ENCODE assay signal across 15 mouse cellular contexts in the genomic region with DNA sequence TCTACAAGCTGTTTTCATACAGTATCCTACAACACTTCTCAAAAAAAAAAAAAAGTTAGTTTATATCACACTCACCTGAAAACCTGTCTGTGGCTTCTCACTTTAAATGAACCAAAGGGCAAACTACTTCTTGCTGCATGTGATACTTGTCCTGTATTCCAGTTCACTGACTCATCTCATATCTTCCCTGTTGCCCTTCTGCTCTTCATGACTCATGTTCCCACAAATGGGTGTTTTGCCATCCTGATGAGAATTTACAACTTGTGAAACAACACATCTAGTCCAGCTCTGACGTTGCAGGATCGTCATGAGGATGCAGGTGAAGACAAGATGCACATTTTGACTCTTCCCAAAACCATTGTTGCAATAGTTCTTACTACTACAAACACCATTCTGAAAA.
"Had no signal": no experiment of that assay in that cellular context is flagged by ENCODE, and none has a peak within 500 bp of the region (broad histone marks: within the 10 kb centered on the region; RNA-seq: fewer than 3 reads in every experiment).

No protein-coding gene starts in this region.

- H3K4me1 ChIP-seq: limb, embryonic 15.5 days; liver, embryonic 12.5 days; midbrain, embryonic 13.5 days; neural tube, embryonic 15.5 days; stomach, embryonic 15.5 days had no signal

- H3K27ac ChIP-seq: kidney, postnatal 0 days; limb, embryonic 15.5 days; liver, embryonic 12.5 days; macrophage; midbrain, embryonic 13.5 days; neural tube, embryonic 15.5 days; stomach, embryonic 15.5 days had no signal

- H3K4me3 ChIP-seq: limb, embryonic 15.5 days; liver, embryonic 12.5 days; midbrain, embryonic 13.5 days; neural tube, embryonic 15.5 days; stomach, embryonic 15.5 days had no signal

- DNase-seq: kidney, adult 8-10 months; kidney, postnatal 36 days; layer of hippocampus, adult 9-11 months; layer of hippocampus, postnatal 36 days; lung, embryonic 14.5 days; lung, postnatal 10 days; right cerebral cortex, postnatal 4 days; thymus, postnatal 36 days had no signal

- H3K36me3 ChIP-seq: limb, embryonic 15.5 days; liver, embryonic 12.5 days; midbrain, embryonic 13.5 days; neural tube, embryonic 15.5 days; stomach, embryonic 15.5 days had no signal

- H3K9me3 ChIP-seq: limb, embryonic 15.5 days; liver, embryonic 12.5 days; midbrain, embryonic 13.5 days; neural tube, embryonic 15.5 days; stomach, embryonic 15.5 days had no signal

- H3K4me2 ChIP-seq: limb, embryonic 15.5 days; liver, embryonic 12.5 days; lung, embryonic 14.5 days; midbrain, embryonic 13.5 days; neural tube, embryonic 15.5 days; stomach, embryonic 15.5 days had no signal

- H3K27me3 ChIP-seq: limb, embryonic 15.5 days; liver, embryonic 12.5 days; midbrain, embryonic 13.5 days; neural tube, embryonic 15.5 days; stomach, embryonic 15.5 days had no signal

- H3K9ac ChIP-seq: limb, embryonic 15.5 days; liver, embryonic 12.5 days; lung, embryonic 14.5 days; midbrain, embryonic 13.5 days; neural tube, embryonic 15.5 days; stomach, embryonic 15.5 days had no signal

- ATAC-seq: liver, embryonic 12.5 days; midbrain, embryonic 13.5 days had no signal
